Mouse (Mus musculus) frontal cortex, adult 2 months (tissue): Measurements from ENCODE around the gene Pmp22. TPM values are rescaled to one million over a fixed set of nuclear protein-coding genes. Genes with fewer than 3 reads are reported as not detected.

Source experiments
- polyA plus RNA-seq: library from polyadenylated mRNA; depleted of rRNA; stranded (reverse); fragments of >200 nt; gene quantifications from 2 replicates; pipeline ENCODE4 v1.2.3, GENCODE M21; 2012; rRNA removed

The Pmp22 gene
- polyA plus RNA-seq, 1 experiment: 23.9 TPM

Other genes with a start within 250 kb of the Pmp22 start
- gene Tvp23b, start 249.5 kb upstream of the Pmp22 start, polyA plus RNA-seq: 32.7 and 35.9 TPM in 2 replicates
- gene Cdrt4, start 177.8 kb upstream of the Pmp22 start, polyA plus RNA-seq: 0.40 and 0.48 TPM in 2 replicates
- gene Tekt3, start 67.3 kb upstream of the Pmp22 start, polyA plus RNA-seq: not detected in 2 replicates